Mouse (Mus musculus) lung, postnatal 0 days (tissue): ENCODE measurements around the gene Wdr62. TPM values are rescaled to one million over a fixed set of nuclear protein-coding genes. Genes with fewer than 3 reads are reported as not detected.

Experiments used
- ATAC-seq: fragments of 200-750 bp; cut with Nextera tagmentation; 2 replicates; pipeline ENCODE4 v1.8.0; 2017; ENCODE audit warnings: moderate library complexity
- DNase-seq: peaks from one replicate; pipeline ENCODE4 v3.0.0-alpha.2; 2016; ENCODE audit warnings: low spot score
- H3K27ac ChIP-seq: fragments of 300-500 bp; sonication (generic); 2 replicates; pipeline ENCODE4 v1.5.1; 2014; ENCODE audit warnings: antibody characterized with exemption, mild to moderate bottlenecking, low read length, mixed read lengths
- H3K27me3 ChIP-seq: fragments of 300-500 bp; sonication (generic); replicated peaks from 2 replicates; pipeline ENCODE4 v1.6.1; 2014; ENCODE audit warnings: low read length, mixed read lengths; ENCODE audit not compliant: insufficient read depth
- H3K36me3 ChIP-seq: fragments of 300-500 bp; sonication (generic); 2 replicates; pipeline ENCODE4 v1.6.1; 2014; ENCODE audit warnings: low read length, mixed read lengths; ENCODE audit not compliant: insufficient read depth
- H3K4me1 ChIP-seq: fragments of 300-500 bp; sonication (generic); 2 replicates; pipeline ENCODE4 v1.6.1; 2014; ENCODE audit warnings: antibody characterized with exemption, low read depth, low read length, mixed read lengths; ENCODE audit not compliant: insufficient read depth
- H3K4me2 ChIP-seq: fragments of 300-500 bp; sonication (generic); replicated peaks from 2 replicates; pipeline ENCODE4 v1.6.1; 2014; ENCODE audit warnings: low read depth, mild to moderate bottlenecking, low read length, moderate library complexity, mixed read lengths
- H3K4me3 ChIP-seq: fragments of 300-500 bp; sonication (generic); 2 replicates; pipeline ENCODE4 v1.5.1; 2014; ENCODE audit warnings: low read depth, low read length
- H3K9ac ChIP-seq: fragments of 300-500 bp; sonication (generic); replicated peaks from 2 replicates; pipeline ENCODE4 v1.6.1; 2014; ENCODE audit warnings: low read depth, mild to moderate bottlenecking
- H3K9me3 ChIP-seq: fragments of 300-500 bp; sonication (generic); 2 replicates; pipeline ENCODE4 v1.6.1; 2016; ENCODE audit warnings: low read length, mixed read lengths
- CTCF ChIP-seq: IDR thresholded peaks from 2 replicates; pipeline ENCODE4 v1.5.1; 2016; ENCODE audit warnings: antibody characterized with exemption, mild to moderate bottlenecking
- EP300 ChIP-seq: IDR thresholded peaks from 2 replicates; pipeline ENCODE4 v1.6.1; 2016; ENCODE audit warnings: antibody characterized with exemption, mild to moderate bottlenecking, control low read depth
- WGBS: fragments of 180-500 bp; shearing (Covaris S2); extraction: QIAGEN DNeasy Blood & Tissue Kit; methylation state at CpG from one replicate; pipeline ENCODE4 v1.1.7; 2014; 5-methylcytosine and 5-hydroxymethylcytosine counted together
- polyA plus RNA-seq: library from polyadenylated mRNA; unstranded; fragments of >200 nt; fragmentation: Nextera tagmentation; extraction: Ambion mirVana; gene quantifications from 2 replicates; pipeline ENCODE4 v1.2.1, GENCODE M21; 2015

Gene Wdr62
- polyA plus RNA-seq, 1 experiment from 2014 or later: 2.7 TPM

DNA sequence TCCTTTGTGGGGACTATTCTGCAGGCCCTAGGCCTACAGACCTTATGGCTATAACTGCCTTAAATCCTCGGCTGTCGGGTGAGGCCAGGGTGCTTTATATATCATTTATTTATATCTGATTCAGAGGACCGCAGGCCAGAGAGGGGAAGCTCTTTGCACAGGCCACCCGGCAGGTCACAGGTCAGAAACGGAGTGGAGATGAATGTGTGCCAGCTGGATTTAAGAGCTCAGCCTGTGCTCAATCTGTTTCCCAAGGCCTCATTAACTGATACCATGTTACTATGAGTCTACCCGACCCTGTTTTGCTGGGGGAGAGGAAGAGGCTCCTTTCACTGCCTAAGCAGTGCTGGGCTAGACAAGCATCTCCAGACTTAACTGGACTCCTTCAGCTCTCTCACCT lies 5.8 kb downstream of the Wdr62 start:
- no peak overlapping the region for H3K4me3 ChIP-seq
- no peaks in the 10 kb centered on the region for H3K4me1 ChIP-seq
- DNase-seq (peak; percentile 52), ATAC-seq (peak; percentile 57)
- WGBS: 49% methylated on average over 6 of the region's 6 CpGs
- no peaks in the 10 kb centered on the region for H3K9me3 ChIP-seq
- H3K27me3 ChIP-seq: no peaks in the 10 kb centered on the region
- H3K9ac ChIP-seq: no peak overlapping the region
- H3K4me2 ChIP-seq: no peak overlapping the region
- TF ChIP-seq CTCF (no peak), EP300 (no peak)
- no peaks in the 10 kb centered on the region for H3K36me3 ChIP-seq
- no peak overlapping the region for H3K27ac ChIP-seq

DNA sequence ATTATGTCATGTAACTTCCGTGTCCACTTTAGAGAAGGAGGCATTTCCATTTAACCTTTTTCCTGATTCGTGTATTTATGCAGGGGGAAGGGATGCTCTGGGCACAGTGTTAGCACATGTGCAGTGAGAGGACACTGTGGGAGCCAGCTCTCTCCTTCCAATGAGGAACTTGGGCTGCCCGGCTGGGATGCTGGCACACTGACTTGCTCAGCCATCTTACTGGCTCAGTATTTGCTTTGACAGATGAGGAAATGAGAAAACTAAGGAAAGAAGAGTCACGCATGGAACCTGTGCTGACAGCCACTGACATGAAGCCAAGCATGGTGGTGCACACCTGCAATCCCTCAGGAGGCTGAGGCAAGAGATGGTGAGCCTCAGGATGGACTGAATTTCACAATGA lies 10.6 kb downstream of the Wdr62 start:
- ATAC-seq (no peak), DNase-seq (no peak)
- TF ChIP-seq CTCF (no peak), EP300 (no peak)
- H3K9ac ChIP-seq: no peak overlapping the region
- no peaks in the 10 kb centered on the region for H3K4me1 ChIP-seq
- H3K27me3 ChIP-seq: no peaks in the 10 kb centered on the region
- H3K4me2 ChIP-seq: no peak overlapping the region
- H3K9me3 ChIP-seq: no peaks in the 10 kb centered on the region
- H3K27ac ChIP-seq: no peak overlapping the region
- no peak overlapping the region for H3K4me3 ChIP-seq
- 76% methylated on average over 4 of the region's 4 CpGs for WGBS
- H3K36me3 ChIP-seq: no peaks in the 10 kb centered on the region

DNA sequence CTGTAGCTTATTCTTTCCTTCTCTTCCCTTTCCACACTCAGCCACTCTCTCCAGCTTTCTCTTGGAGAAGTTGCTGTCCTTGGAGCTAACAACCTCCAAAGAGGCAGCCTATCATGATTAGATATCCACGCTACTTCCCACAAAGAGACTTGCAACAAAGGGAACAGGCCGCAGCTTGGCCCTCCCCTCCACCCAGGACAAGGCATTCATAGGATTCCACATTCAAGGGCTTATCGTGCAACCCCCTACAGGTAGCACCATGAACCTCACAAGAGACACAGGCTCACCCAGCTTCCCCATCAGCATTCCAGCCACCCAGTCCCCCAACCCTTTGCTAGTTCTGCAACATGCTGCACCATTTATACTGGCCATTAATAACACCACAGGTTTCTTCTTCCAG lies 13.4 kb downstream of the Wdr62 start:
- H3K36me3 ChIP-seq: no peaks in the 10 kb centered on the region
- no peak overlapping the region for H3K4me3 ChIP-seq
- WGBS: 83% methylated on average over 3 of the region's 3 CpGs
- no peaks in the 10 kb centered on the region for H3K9me3 ChIP-seq
- ATAC-seq (no peak), DNase-seq (no peak)
- TF ChIP-seq CTCF: no peak
- no peak for TF ChIP-seq EP300
- H3K4me1 ChIP-seq: no peaks in the 10 kb centered on the region
- H3K27me3 ChIP-seq: no peaks in the 10 kb centered on the region
- H3K4me2 ChIP-seq: no peak overlapping the region
- no peak overlapping the region for H3K9ac ChIP-seq
- H3K27ac ChIP-seq: no peak overlapping the region

DNA sequence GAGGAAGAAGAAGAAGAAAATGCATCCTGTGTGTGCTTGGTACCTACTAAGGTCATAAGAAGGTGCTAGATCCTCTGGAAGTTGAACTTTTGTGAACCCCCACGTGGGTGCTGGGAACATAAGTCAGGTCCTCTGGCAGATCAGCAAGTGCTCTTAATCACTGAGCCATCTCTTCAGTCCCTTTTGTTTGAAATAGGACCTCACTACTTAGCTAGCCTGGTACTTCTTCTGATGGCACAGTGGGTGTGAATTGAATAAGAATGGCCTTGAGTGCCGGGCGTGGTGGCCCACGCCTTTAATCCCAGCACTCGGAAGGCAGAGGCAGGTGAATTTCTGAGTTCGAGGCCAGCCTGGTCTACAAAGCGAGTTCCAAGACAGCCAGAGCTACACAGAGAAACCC lies 14.3 kb downstream of the Wdr62 start:
- TF ChIP-seq CTCF: no peak
- no peak for TF ChIP-seq EP300
- H3K27me3 ChIP-seq: no peaks in the 10 kb centered on the region
- no peaks in the 10 kb centered on the region for H3K36me3 ChIP-seq
- no peak overlapping the region for H3K4me2 ChIP-seq
- no peak overlapping the region for H3K9ac ChIP-seq
- no peak overlapping the region for H3K4me3 ChIP-seq
- H3K27ac ChIP-seq: no peak overlapping the region
- DNase-seq (no peak), ATAC-seq (no peak)
- no peaks in the 10 kb centered on the region for H3K4me1 ChIP-seq
- WGBS: 85% methylated on average over 7 of the region's 7 CpGs
- H3K9me3 ChIP-seq: no peaks in the 10 kb centered on the region

DNA sequence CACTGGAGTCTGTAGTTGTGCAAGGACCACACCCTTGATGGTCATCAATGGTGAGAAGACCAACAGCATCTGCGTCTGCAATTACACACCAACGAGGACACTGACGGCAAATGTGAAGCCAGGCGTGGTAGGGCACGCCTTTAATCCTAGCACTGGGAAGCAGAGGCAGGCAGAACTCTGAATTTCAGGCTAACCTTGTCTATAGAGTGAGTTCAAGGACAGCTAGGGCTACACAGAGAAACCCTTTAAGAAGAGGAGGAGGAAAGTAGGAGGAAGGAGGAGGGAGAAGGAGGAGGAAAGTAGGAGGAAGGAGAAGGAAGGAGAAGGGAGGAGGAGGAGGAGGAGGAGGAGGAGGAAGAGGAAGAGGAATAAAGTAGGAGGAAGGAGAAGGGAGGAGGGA lies 14.7 kb downstream of the Wdr62 start:
- Histone ChIP-seq H3K4me3 (no peak overlapping the region), H3K4me1 (no peaks in the 10 kb centered on the region), H3K4me2 (no peak overlapping the region), H3K36me3 (no peaks in the 10 kb centered on the region), H3K9me3 (no peaks in the 10 kb centered on the region), H3K27me3 (no peaks in the 10 kb centered on the region), H3K27ac (no peak overlapping the region), H3K9ac (no peak overlapping the region)
- WGBS: 90% methylated on average over 5 of the region's 5 CpGs
- DNase-seq: no peak
- no peak for TF ChIP-seq EP300
- no peak for TF ChIP-seq CTCF
- ATAC-seq: no peak

DNA sequence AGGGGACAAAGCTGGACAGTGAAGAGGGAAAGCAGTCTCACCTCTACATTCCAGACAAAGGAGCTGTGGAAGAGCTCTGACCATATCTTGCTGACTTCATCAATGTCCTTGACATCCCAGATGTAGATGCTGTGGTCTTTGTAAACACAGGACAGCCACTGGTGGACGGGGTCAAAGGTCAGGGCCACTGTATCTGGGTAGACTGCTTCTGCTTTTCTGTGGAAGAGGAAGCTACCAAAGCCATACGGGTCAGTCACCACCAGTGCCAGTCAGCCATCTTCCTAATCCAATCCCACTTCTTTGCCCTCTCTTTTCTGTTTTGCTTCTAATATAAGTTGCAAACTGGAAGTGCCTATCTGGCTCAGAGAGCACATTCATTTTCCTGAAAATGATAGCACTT lies 15.2 kb downstream of the Wdr62 start:
- H3K36me3 ChIP-seq: no peaks in the 10 kb centered on the region
- 58% methylated on average over 2 of the region's 2 CpGs for WGBS

More for the DNA sequence above, 15.2 kb downstream of the Wdr62 start:
- Histone ChIP-seq H3K27me3 (no peaks in the 10 kb centered on the region), H3K9ac (no peak overlapping the region), H3K4me3 (no peak overlapping the region), H3K4me2 (no peak overlapping the region), H3K4me1 (no peaks in the 10 kb centered on the region), H3K9me3 (no peaks in the 10 kb centered on the region), H3K27ac (no peak overlapping the region)
- TF ChIP-seq EP300 (no peak), CTCF (no peak)
- DNase-seq: no peak
- ATAC-seq: no peak
